ENCODE assay signal across 1 mouse cellular context in the genomic region with DNA sequence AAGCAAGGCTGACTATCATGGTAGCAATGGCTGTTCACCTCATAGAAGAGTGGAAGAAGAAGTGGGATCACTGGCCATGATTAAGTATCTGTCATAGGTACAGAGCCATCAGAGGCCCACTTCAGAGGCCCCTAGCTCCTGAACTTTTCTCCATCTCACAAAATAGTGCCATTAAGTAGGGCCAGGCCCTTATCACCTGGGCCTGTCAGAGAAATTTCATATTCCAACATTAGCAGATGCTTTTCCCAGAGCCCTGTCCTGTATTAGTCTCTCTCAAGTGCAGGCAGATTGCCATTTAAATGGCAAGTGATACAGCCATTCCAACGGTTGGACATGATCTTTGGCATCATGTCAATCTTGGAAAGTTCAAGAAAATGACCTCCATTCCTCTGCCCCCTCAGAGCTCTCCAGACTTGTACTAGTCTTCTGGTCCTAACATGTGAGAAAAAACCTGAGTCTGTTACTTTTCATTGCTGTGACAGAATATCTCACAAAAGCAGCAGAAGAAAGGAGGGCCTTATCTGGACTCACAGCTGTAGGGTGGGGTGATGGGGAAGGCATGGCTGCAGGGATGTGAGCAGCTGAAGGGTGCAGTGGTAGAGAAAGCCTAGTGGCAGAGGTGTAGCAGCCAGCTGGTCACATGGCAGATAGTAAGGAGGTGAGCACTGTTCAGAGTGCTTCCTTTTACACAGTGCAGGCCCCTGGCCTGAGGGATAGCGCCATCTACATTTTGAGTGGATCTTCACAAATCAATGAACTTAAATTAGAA.
TF ChIP-seq lines count a peak whose summit lies in the region.

No protein-coding gene starts in this region.

TF ChIP-seq in MEL, 35 proteins besides CTCF, POLR2A, EP300 and RAD21 (continued from another document):
- TF ChIP-seq POLR2AphosphoS2 (IDR thresholded peaks at IDR 0.05; ENCODE audit: low read length), result no peak
TF ChIP-seq in MEL: peak in this region for 7.
